Mouse (Mus musculus) skeletal muscle tissue, adult 2 months (tissue): Measurements from ENCODE around the gene Galnt18.
A peak's percentile ranks its signal among the peaks of the same experiment; 100 is the strongest.

Source experiments
- DNase-seq: peaks from one replicate; pipeline ENCODE4 v3.0.0-alpha.2; 2012; ENCODE audit warnings: low read depth, low spot score

Gene Galnt18

GRCm38 (mm10) chr7:111771251-111771801 lies 8.5 kb downstream of the Galnt18 start:
- no peak for DNase-seq

- no peak for DNase-seq
These were observed 9.2 kb downstream of the Galnt18 start for GRCm38 (mm10) chr7:111770585-111770984.

GRCm38 (mm10) chr7:111766145-111766767 lies 13.5 kb downstream of the Galnt18 start:
- DNase-seq: no peak

DNA sequence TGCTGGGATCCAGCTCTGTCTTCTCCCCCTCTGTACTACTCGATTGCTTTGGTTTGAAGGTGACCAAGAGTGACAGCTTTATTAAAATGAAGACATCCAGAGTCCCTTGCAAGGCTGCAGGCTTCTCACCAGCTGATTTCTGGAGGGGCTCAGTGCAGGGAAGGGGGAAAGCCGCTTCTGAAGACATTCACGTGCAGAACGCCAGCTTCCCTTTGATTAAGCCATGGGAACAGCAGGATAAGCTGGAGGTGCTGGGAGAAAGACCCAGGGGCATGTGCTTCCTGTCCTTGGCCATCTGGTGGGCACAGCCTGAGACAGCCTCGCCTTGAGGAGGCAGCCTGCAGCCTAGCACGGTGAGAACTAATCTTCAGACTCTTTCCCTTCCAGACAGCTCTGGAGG lies 17.0 kb downstream of the Galnt18 start:
- no peak for DNase-seq

- no peak for DNase-seq
These were observed 31.2 kb downstream of the Galnt18 start for GRCm38 (mm10) chr7:111748571-111749071.

DNA sequence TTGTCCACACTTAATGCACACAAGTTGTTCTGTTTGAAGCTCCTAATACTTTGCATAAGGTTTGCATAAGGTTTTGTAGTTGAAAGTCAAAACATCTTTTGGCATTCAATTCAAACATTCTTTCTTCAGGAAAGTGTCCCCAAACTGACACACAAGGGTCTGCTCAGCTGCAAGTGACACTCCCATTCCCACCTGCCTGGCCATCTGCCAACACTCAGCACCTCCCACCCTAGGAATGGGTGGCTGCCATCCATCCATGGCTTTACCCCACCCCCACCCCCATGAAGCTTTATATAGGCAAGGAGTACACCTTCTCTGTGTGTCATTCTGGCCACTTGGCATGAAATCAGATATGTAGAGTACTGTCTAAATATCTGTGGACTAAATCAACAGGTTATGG lies 35.0 kb downstream of the Galnt18 start:
- DNase-seq: no peak

DNA sequence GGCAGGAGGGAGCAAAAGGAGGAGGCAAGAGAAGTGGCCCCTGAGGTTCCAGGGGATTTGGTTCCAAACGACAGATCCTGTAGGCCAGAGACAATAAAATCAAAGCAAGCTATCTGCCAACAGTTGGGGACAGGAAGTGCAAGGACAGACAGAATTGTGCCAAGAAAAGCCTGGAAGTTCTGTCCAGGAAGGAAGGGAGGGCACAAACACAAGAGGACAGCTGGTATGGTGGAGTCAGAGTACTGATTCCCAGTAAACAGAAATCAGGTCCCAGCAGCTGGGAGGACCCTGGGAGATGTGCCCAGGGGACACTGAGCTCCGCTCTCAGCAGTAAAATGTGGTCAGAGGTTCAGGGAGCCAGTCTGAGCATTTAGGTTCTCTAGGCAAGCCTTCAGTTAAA lies 38.2 kb downstream of the Galnt18 start:
- DNase-seq: peak; percentile 70

DNA sequence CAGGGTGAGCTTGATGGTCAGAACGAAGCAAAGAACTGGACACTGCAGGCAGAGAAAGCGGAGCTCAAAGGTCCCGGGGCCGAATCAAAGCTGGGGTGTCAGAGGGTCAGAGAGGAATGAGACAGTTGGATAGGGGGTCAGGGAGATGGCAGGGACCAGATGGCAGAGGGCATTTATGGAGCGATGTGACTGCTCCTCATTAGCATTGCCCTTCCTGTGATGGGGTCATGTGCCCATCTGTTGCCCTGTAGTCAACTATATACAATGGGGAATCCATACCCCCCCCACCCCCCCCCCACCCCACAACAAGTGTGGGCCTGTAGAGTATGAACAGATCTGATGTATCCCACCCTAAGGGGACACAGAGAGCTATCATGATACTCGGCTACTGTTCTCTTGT lies 39.7 kb downstream of the Galnt18 start:
- DNase-seq: no peak

DNA sequence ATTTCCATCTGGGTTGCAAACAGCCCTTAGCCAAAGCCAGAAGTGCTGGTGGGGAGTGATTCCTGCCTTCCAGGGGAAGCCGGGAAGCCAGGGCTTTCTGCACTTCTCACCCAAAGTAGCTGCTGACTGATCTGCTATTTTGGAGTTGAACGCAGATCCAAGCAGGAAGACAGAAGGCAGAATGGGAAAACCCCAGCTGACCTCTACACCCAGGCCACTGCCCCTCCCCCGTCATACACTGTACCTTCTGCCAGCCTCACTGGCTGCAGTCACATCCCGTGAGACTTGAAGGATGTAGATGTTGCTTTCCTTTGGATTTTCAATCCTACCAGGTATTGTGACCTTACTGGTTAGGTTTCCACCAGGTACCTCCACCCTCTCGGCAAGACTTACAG lies 40.4 kb downstream of the Galnt18 start:
- no peak for DNase-seq

DNA sequence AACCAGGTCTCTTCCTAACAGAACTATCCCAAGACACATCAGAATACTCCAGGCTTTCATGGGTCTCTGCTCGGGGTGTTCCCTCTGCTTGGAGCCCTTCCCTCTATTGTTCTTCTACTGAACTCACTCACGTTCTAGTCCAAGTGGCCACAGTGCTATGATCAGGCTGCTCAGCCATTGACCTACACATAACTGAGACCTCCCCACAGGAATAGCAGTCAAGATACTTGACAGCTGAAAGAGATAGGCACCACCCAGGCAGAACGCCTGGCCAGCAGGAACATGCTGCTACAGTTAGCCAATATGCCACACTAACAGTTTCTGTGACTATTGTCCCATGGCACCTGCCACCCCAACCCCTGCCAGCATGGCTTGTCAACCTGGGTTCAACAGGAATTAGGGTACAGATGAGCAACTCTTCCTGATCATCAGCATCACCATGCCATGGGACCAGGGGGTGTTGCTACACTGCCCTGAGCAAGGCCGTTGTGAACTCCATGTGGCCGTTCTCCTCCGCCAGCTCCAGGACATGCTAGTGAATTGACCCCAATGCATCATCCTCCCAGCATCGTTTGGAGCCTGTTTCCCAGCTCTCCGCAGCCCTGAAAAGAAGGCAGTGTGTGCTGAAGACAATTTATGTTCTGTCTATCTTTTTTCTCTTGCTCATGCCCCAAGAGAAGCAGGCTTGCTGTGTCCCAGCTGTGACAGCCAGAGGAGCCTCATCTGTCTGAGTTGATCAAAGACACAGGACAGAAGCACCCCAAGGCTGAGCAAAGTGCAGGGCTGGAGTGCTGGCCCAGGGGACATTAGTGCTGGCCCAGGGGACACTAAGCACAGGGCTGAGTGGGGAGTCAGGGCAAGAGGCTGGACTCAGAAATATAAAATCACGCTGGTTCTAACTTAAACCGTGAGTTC lies 41.1 kb downstream of the Galnt18 start:
- no peak for DNase-seq

- no peak for DNase-seq
These were observed 42.4 kb downstream of the Galnt18 start for GRCm38 (mm10) chr7:111737426-111737825.

DNA sequence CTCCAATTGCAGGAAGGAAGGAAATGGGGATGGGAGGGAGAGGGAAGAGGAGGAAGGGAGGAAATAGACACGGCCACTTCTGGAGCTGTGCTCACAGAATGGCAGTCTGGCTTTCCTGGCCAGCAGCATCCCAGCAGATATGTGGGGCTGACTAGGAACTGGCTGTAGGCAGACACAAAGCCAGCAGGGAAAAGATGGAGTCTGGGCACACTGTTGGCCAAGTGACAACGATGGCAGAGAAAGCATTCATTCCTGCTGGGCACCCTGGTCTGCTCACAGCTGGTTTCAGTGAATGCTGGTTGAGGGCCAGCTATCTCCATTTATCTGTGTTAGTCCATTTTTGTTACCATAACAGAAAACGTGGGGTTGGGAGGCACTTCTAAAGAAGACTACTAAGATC lies 43.4 kb downstream of the Galnt18 start:
- DNase-seq: no peak

DNA sequence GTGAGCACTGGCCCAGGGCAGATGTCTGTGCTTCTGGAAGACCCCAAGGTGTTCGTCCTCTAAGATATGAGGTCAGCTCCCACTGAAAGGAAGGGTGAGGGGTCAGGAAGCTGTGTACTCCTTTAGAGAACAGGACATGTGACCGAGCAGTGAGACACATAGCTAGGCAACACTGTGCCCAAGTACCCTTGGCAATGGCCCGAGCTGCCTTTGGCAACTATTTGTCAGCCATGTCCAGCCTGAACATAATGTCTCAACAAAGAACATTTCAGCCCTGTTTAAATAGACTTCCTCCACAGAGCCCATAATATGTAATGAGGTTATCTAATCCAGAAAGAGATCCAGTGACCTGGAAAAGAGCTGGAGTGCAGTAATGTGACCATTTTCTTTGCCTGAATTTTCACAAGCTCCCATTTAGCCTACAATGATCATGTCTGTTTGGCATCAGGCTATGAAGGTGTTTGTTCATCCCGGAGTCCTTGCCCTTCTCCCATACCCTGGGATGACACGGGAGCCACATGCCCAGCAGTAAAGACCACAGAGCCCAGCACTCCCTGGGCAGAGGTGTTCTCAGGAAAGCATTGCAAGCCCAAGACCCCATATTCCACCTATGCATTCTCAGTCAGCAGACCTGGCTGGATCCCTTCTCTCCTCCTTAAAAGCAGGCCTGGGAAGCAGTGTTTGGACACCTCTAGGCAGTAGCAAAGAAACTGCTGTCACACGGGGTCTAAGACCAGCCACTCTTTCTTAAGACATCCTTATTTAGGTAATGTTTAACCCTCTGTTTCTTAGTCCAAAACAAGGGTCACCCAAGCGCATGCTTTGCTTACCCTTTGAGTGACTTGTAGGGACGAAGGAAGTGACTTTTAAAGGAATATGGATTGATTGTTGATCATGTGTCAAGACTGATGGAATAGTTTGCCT lies 49.2 kb downstream of the Galnt18 start:
- no peak for DNase-seq

GRCm38 (mm10) chr7:111726928-111727327 lies 52.8 kb downstream of the Galnt18 start:
- DNase-seq: no peak

GRCm38 (mm10) chr7:111724730-111725129 lies 55.0 kb downstream of the Galnt18 start:
- DNase-seq: no peak

- no peak for DNase-seq
These were observed 55.8 kb downstream of the Galnt18 start for GRCm38 (mm10) chr7:111724004-111724403.

DNA sequence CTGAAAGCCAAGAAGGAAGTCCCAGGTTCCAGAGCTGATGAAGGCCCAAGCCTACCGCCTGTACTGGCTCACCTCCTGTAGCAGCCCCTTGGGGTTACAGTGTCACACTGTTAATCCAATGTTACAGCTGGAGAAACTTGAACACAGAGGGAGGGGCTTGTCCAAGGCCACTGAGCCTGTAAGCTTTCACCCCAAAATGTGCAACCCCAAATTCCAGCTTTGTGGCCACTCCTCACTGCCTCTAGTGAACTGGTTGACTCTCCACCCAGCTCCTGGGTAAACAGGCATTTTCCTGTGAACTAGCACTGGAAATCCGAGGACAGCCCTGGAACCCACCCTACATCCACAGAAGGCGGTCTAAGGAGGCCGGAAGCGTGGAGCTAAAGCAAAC lies 58.5 kb downstream of the Galnt18 start:
- no peak for DNase-seq

DNA sequence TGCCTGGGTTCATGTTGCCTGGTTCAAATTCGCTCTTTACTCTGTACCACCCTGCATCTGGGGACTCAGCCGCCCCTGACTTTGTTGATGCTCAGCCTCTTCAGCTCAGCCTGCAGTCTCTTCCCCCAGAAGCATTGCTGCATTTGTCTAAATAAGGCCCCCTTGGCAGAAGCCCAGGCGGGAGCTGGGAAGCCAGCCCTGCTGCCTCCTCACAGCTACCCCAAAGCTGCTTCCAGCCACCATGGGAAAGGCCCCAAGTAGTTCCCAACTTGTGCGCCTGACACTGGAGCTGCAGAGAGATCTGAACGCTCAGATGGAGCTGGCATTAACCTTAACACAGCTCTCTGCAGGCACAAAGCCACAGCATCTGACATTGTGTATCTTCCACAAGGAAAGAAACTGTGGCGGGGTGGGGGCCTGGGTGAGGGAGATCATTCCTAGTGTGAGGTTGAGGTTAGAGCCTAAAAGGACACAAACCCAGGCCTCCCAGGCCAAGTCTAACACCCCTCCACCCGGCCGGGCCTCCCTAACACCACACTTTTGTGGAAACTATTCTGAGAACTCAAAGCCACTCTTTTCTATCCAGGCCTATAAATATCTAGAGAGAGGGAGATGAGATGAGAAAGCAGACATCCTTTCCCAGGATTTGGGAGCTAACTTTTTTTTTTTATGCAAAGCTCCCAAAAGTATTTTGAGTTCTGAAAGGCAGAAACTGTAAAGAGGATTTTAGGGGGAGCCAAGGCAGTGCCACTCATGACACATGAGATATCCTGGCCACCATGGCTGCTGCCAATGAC lies 59.1 kb downstream of the Galnt18 start:
- DNase-seq: no peak

GRCm38 (mm10) chr7:111718900-111719299 lies 60.9 kb downstream of the Galnt18 start:
- DNase-seq: peak; percentile 63

GRCm38 (mm10) chr7:111714639-111715360 lies 65.0 kb downstream of the Galnt18 start:
- DNase-seq: no peak
